Mouse (Mus musculus): ENCODE data around the gene Rnf115.

The Rnf115 gene

GRCm38 (mm10) chr3:96832930-96833329 lies 105.5 kb downstream of the Rnf115 start:
- no peak for DNase-seq (ENCODE audit: low read depth, low spot score)

GRCm38 (mm10) chr3:96834587-96835348 lies 107.3 kb downstream of the Rnf115 start:
- DNase-seq (ENCODE audit: low read depth, low spot score), result no peak

- DNase-seq (ENCODE audit: low read depth, low spot score), result no peak
These were observed 109.0 kb downstream of the Rnf115 start for GRCm38 (mm10) chr3:96836414-96836813.

- DNase-seq (ENCODE audit: low read depth, low spot score), result no peak
These were observed 111.7 kb downstream of the Rnf115 start for GRCm38 (mm10) chr3:96838996-96839645.
